Mouse (Mus musculus): ENCODE measurements at regions not wholly inside any gene's neighbourhood (a gene's known extent, or its start where the extent isn't known, plus 50 kb on each side); places are given as distances from the start of the nearest gene placed in this dataset.

DNA sequence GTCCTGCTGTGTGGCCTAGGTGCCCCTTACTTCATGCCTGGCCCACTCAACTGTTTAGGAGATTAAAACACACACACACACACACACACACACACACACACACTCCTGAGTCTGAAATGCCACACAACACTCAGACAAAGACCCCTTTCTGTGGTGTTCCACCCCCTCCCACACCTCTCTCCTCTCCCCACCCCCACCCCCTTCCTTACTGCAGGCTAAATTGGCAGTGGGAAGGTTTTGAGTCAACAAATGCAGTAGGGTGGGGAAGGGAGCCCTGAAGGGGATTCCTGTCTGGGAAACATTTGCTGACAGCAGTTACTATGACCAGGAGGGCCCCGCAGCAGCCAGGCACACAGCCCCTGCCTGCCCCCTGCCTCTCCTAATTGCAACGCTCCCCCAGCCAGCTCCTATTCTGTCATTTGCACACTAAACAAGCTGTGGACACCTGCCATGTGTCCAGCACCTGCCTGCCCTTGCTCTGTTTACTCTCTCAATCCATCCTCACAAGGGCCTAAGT, 69.5 kb downstream of the Ephb3 start:
- no peak for DNase-seq (ENCODE audit: low read depth, low spot score)

DNA sequence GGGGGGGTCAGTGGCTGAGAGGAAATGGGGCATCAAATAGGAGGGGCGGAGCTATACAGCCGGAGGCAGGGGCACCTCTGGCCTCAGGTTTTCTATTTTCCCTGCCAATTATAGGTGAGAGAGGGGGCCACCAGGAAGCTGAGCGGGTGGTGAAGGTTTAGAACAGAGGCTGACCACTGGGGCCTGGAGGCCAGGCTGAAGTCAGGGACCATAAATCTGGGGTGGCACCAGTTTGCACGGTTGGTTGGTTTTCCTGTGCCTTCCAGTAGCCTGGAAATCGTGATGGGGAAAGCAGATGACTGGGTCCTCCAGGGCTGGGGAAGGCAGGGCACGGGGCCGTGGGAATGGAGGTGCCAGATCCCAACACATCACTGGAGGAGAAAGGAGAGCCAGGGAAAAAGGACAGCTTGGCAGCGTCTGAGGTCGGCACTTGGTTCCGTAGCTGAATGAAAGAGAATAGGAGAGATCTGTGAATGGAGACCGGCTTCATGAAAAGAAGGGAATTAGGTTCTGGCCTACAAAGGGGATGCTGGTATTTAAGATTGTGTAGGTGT, 73.3 kb downstream of the Ephb3 start:
- no peak for DNase-seq (ENCODE audit: low read depth, low spot score)

DNA sequence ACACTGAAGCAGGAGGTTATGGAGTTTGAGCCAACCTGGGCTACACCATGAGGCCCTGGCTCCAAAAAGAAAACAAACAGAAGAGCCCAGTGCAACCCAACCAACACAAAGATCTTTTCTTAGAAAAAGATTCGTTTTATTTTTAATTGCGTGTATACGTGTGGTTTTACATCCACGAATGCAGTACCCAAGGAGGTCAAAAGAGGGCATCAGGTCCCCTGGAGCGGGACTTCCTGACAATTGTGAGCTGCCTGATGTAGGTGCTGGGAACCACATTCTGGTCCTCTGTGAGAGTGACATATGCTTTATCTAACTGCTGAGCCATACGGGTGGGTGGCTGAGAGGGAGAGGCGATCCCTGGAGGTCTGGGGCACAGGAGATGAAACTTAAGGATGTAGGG, 73.8 kb downstream of the Ephb3 start:
- DNase-seq (ENCODE audit: low read depth, low spot score), result no peak

DNA sequence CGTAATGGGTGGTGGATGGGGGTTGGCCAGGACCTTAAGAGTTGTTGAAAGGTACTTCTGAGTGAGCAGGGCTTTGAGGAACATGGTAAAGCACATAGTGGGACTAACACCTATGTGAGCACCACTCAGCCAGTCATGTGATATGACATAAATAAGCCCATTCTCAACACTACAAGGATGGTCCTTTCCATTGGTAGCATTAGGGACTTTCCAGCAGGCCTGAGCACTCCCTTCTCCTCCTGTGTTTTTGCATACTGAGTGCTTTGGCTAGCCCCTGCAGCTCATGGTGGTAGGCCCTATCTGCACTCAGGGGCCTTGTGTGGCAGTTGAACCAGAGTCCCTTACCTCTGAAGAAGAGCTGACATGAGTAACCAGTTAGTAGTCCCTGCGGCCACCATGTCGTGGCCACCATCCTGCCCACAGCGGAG, 75.7 kb downstream of the Ephb3 start:
- no peak for DNase-seq (ENCODE audit: low read depth, low spot score)

DNA sequence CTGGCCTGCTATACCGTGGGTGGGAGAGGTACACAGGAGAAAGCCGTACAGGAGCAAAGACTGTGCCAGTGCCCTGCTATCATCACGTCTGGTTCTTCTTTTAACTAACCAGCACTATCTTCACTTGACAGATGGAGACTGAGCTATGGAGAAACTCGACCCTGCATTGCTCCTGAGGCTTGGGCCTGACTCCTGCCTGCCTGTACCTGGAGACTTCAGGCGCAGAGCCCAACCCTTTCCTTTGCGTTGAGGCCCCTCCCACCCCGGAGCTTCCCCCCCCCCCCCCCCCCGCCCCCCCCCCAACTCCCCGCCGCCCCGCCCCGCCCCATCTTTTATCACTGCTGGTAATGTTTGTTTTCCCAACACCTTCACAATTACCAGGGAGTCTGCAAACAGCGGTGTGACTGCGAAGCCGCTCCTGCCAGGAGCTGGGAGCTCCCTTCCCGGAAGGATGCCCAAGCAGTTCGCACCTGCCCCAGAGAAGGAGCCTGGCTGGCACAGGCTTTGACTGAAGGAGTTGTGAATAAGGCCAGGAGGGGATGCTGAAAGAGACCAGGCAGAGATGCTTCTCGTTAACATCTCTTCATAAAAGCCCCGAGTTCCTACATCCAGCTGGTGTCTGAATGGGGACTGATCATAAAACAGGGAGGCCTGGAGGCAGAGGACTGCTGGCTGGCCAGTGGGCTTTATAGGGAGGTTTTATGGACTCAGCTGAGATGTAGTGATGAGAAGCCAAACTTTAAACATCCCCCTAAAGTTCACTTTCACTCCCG, 77.6 kb downstream of the Ephb3 start:
- DNase-seq (ENCODE audit: low read depth, low spot score), result no peak

DNA sequence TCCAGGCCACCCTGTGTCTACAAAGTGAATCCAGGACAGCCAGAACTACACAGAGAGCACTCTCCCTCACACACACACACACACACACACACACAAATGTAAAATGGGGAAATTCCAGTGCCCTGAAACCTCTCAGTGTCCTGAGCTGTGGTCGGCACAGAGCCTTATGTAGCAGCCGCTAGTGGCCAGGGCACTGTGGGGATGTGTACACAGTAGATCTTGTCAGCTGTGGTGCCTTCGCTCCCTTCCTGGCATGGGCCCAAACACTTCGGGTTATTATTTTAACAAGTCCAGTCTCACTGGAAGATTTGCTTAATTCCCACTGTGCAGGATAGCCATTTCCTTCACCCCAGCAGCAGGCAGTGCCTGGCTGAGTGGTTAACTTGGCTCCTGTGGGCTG, 81.5 kb downstream of the Ephb3 start:
- no peak for DNase-seq (ENCODE audit: low read depth, low spot score)

DNA sequence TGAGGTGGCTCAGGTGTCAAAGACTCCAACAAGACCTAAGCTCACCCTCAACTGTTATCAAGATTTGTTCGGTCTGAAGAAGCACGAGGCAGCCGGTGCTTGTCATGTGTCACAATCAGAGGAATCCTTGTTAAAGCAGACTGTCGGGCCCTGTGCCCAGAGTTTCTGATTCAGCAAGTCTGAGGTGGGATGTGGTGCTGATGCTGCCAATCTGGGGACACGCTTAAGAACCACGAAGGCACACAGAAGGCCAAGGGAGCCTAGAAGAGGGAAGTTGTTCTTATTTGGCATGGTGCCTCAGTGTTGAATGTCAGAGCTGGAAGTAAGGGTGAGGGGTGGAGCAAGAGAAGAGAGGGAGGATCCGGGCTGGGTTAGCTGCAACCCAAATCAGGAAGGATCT, 85.0 kb downstream of the Ephb3 start:
- no peak for DNase-seq (ENCODE audit: low read depth, low spot score)

DNA sequence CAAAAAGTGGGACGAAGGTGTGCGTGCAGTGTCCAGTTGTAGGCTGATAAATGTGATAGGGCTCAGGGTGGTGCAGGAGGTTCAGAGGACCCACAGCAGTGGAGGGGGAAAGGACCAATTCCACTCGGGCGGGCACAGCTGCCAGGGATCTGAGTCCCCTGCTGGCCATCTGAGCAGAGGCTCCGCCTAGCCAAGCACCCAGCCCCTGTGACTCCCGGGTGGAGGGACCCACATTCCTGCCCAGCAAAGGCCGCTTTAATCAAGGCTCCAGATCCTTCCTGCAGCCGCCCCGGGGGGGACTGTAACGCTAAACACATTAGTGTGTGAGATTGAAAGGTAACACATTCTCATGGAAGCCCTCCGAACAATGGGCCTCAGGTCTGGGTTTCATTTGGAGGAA, 88.5 kb downstream of the Ephb3 start:
- no peak for DNase-seq (ENCODE audit: low read depth, low spot score)

DNA sequence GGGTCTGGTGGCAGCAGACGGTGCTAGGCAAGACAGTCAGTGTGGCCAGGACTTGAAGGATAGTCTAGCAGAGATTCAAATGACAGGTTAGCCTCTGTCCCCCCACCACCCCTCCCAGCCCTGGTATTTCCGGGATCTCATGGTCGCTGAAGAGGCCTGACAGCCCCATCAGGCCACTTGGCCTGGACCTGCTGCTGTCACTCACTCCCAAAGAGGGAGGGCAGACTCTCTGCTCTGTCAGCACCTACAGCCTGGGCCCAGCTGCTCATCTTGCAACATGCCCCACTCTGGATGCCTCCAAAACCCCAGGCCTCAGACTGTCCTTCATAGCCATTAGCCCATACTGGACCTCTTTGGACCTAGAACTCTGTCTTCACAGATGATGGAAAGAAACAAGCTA, 89.0 kb downstream of the Ephb3 start:
- DNase-seq (ENCODE audit: low read depth, low spot score), result no peak

DNA sequence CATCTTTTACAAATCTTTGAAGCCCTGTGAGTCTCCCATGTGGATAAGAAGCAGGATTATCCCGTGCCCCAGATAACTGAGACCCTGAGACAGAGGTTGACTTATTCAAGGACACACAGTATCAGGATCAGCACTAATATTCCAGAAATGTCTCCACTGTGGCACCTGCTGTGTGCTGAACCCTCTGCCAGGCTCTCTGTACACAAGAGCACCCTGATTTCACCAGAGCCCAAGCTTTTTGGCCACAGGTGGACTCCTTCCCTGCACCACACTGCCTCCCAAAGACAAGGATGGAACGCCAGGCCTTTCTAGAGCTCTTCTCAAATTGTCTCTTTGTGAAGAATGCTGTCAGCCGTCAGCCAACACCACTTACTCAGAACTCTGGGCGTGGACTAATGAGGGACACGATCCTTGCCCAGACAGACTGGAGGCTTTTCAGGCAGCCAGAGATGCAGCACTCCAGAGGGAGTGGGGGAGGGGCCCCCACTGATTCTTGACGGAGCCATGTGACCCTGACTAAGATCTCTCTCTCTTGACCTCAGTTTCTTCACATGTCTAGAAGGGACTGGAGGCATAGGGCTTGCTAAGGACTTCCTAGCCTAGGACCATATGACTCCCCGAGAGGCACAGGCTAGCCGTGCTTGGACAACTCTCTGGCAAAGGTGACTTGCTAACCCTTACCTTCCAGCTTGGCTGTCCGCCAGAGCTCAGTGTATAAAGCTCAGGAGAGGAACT, 90.3 kb downstream of the Ephb3 start:
- DNase-seq (ENCODE audit: low read depth, low spot score), result no peak

DNA sequence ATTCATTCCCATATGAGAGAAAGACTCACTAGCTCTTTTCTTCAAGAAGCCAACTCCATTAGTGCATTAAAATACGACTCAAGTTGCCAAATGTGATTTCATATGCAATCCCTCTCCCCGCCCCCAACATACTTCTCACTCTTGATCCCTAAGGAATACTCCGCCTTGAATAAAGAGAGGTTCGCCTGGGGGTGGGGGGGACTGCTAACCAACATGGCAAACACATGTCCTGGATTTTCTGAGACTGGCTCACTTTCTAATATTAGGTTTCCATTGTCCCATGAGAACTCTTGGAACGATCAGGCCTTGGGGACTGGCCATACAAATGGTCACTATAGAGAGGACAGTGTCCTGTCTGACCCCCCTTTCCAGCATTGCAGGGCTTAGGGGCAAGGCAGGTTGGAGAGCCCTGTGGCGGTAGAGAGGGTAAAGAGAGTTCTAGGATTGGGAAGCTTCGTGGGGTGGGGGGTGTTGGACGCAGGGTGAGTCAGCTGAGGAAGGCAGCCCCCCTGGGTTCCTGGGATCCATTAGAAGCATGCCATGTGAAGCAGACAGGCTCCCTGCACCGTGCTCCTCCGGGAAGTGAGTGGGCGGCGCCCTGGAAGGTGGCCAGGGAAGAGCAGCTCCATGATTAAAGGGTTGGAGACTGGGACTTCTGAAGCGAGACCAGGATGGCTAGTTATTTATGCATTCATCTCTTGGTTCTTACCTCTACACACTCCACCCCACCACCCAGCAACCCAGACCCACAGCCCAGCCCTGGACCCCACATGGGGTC, 91.6 kb downstream of the Ephb3 start:
- DNase-seq (ENCODE audit: low read depth, low spot score), result no peak

DNA sequence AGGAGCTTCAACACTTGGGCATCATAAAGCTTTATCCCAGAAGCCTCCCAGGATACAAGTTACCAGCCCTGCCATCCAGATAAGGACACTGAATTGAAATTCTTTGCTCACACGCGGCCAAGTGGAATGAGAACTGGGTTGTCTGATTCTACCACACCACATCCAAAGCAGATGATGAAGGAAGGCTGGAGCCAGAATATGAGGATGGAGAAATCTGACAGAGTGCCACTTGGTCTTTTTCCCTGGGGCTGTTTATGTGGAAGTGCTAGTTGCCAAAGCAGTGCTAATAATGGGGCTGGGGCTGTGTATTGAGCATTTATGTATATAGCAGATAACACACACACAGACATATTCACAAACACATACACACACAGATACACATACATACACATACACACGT, 92.2 kb downstream of the Ephb3 start:
- DNase-seq (ENCODE audit: low read depth, low spot score), result no peak

DNA sequence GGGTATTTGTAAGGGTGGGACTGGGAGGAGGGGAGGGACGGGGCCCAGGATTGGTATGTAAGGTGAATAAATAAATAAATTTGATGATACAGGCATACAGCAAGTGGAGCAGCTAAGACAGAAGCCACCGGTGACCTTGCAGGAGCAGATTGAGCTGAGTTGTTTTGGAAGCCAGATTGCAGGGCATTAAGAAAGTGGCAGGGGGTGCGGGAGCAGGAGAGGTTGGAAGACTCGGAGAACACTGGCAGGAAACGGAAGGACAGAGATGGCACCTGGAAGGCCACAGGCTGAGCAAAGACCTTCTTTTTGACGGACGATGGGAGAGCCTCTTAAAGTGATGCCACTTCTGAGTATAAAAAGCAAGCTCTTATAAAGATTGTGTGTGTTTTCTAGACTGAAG, 94.3 kb downstream of the Ephb3 start:
- no peak for DNase-seq (ENCODE audit: low read depth, low spot score)

DNA sequence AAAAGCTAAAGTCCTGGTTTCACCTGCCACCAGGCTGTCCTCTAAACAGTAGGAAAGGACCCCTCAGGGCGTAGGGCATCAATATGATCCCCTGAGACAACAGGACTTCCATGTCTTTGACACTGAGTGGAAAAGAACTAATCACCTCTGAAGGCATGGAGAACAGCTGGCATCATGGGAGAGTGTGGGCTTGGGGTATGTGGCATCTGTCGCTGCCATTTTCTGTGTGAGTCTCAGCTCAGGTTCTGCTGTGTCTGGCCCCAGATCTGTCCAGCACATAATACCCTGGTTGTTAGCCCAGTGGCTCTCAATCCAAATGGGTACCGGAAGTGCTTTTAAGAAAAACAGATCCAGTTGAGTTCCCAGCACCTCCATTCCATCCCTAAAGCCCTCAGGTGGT, 101.3 kb downstream of the Ephb3 start:
- DNase-seq (ENCODE audit: low read depth, low spot score), result no peak

DNA sequence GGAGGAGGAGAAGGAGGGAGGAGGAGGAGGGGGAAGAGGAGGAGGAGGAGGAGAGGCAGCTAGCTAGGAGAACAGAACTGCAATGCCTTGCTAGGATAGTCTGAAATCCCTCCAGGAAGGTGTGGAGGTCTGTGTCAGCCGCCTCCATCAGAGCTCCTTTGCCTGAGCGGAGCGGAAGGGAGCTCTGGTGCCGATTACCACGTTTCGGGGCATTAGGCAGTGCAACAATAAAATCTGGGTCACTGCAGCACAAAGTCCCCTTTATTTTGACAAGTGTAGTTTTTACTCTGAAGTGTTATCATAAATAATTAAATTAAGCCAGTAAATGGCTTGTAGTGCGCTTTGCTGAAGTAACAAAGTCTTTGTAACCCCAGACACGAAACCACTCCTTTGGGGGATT, 104.0 kb downstream of the Ephb3 start:
- no peak for DNase-seq (ENCODE audit: low read depth, low spot score)

DNA sequence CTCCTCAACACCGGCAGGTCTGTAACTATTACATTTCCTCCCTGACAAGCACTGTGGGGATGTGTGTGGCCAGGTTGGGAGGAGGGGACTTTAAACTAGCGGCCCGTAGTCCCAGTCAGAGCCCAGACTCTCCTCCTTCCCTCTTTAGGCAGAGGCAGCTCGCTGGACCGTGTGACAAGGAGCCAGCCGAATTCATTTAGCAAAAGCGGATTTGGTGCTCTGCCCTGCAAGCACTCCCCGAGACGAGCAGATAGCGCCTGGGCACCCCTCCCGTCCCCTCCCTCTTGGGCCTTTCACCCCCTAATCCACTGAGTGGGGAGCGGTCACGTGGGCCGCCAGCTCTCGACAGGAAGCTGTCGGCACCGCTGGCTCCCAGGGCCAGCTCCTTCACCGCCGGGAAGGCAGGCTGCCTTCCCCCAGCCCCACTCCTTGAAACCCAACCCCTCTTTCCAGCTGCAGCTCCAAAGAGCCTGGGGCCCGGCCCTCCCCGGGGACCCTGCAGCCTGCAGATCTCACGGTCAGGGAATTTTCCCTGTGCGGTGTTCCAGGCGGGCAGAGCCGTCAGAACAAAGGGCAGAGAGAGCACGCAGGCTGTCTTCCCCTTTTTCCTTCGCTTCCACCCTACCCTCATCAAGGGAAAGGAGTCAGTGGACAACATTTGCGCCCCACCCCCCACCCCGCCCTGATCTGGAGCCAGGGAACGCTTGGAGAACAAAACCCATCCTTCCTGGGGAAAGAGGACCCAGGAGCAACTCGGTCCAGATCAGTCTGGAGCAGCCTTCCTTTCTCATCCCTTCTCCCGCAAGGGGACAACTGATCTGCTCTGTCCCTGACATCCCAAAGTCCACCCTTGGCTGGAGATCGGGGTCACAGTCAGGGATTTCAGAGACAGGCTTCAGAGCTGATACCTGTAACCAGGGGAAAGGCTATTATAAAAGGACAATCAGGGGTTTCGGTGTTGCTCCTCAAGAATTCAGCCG, 106.4 kb downstream of the Ephb3 start:
- DNase-seq (ENCODE audit: low read depth, low spot score), result peak; percentile 60

DNA sequence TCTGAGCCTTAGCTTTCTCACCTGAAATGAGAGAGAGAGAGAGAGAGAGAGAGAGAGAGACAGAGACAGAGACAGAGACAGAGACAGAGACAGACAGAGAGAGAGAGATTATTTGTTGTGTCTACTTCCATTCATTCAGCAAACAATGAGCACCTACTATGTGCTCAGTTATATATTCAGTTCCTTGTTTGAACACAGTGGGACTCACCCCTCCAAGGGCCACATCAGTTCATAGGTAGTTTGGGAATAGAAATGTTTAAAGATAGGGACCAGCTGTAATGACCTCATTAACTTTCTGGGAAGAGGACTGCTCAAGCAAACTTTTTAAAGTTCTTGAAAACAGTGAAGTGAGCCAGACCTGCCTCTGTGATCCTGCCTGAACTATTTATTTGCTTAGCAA, 107.2 kb downstream of the Ephb3 start:
- DNase-seq (ENCODE audit: low read depth, low spot score), result no peak

DNA sequence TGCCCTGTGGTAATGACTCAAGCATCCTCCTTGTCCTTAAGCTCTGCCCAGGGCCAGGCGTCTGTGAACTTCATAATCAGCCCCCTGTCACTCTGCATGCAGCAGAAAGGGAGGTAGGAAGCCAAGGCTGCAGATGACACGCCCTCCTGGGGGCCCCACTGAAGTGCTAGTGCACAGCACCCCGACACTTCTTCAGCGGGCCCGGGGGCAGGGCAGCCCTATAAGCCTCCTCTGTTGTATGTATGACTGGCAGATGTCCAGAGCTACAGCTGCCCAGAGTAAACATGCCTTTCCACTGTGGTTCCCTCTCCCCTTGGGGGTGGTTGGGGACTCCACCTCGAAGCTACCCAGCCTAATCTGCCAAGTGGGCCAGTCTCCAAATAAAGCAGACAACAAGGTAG, 107.2 kb upstream of the Vps8 start:
- no peak for DNase-seq (ENCODE audit: low read depth, low spot score)

DNA sequence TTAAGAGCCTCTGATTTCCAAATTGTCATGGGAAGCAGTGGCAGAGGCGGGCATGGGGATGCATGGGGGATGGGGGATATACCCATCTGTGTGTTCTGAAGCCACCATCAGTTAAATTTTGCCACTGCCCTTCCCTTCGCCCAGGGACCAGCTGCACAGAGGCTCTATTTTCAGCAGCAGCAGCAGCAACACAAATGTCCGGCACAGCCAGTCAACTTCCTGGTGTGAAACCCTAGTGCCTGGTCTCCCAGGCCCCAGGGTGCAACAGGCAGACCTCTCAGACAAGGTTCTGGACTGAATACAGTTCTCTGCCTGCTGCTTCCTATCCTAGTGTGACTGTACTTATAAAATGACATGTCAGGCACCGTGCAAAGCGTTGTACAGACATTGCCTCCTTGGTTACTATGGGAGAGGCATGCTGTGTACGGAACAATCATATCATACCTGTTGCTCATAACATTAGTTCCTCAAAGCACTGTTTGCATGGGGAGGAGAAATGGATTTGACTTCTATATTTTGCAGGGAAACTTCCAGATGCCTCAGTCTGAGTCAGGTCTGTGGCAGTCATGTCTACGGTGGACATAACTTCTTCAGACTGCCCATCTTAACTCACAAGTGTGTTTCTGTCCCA, 104.8 kb upstream of the Vps8 start:
- DNase-seq (ENCODE audit: low read depth, low spot score), result no peak

DNA sequence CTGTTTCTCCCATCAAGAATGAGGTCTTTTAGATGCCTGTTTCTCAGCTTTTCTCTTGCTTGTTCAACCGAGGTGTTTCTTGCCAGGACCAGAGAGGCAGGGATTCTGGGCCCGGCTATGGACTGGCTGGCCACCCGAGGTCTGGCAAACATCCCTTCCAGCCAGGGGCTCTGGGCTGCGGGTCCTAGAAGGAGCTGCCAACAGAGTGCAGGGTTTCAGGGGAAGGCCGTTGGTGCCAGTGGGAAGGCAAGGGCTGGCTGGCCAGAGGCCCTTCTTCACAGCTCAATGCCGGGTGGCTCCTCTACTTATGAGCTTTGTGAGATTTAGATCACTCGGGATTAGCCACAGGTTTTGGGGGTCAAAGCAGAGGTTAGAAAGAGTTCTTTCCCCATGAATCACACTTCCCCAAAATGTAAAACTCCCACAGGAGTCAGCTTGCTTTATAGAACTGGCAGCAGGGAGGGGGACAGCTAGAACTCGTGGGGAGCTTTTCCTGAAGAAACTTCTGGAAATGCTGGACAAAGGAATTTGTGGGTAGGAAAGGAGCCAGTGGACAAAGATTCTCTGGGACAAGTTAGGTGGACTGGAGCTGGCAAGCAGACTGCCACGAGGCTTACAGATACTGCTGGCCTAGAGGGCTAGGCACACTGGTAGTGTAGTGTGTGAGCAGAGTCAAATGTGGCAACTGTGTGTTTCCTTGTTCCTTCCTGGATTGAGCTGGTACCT, 104.1 kb upstream of the Vps8 start:
- no peak for DNase-seq (ENCODE audit: low read depth, low spot score)

All from retina, postnatal 7 days (tissue).